Mouse (Mus musculus) erythroblast, embryonic 14.5 days (primary cell): ENCODE measurements around the gene Ephx1. TPM values are rescaled to one million over a fixed set of nuclear protein-coding genes. Genes with fewer than 3 reads are reported as not detected.

Experiments used
- H3K27me3 ChIP-seq: 2 replicates; pipeline ENCODE4 v1.6.1; 2012; ENCODE audit warnings: inconsistent platforms; ENCODE audit not compliant: control insufficient read depth
- H3K36me3 ChIP-seq: 2 replicates; pipeline ENCODE4 v1.6.1; 2012; ENCODE audit warnings: mild to moderate bottlenecking, inconsistent platforms; ENCODE audit not compliant: control insufficient read depth
- H3K4me1 ChIP-seq: 2 replicates; pipeline ENCODE4 v1.6.1; 2012; ENCODE audit warnings: inconsistent platforms; ENCODE audit not compliant: control insufficient read depth
- H3K4me3 ChIP-seq: replicated peaks from 2 replicates; pipeline ENCODE3; 2012; ENCODE audit warnings: moderate library complexity, mild to moderate bottlenecking, inconsistent platforms
- H3K9me3 ChIP-seq: 2 replicates; pipeline ENCODE4 v1.6.1; 2012; ENCODE audit warnings: low read length, inconsistent platforms, mixed read lengths; ENCODE audit not compliant: control insufficient read depth
- GATA1 ChIP-seq: IDR thresholded peaks from 2 replicates; pipeline ENCODE4 v1.6.1; 2012; ENCODE audit warnings: low read length, inconsistent platforms, mixed read lengths
- TAL1 ChIP-seq: IDR thresholded peaks from 3 replicates; pipeline ENCODE4 v1.6.1; 2012; ENCODE audit warnings: low read length, inconsistent platforms, mixed read lengths
- polyA plus RNA-seq: library from polyadenylated mRNA; stranded (reverse); fragments of >175 nt; gene quantifications from 2 replicates; pipeline ENCODE4 v1.2.3, GENCODE M21; 2012

The Ephx1 gene
- polyA plus RNA-seq, 1 experiment = not detected

GRCm38 (mm10) chr1:180965786-180966185, 54.9 kb downstream of the Ephx1 start:
- TF ChIP-seq GATA1 (no peak), TAL1 (no peak)
- H3K9me3 ChIP-seq = no peaks in the 10 kb centered on the region
- peaks cover 19% of the 10 kb centered on the region for H3K4me1 ChIP-seq
- no peak overlapping the region for H3K4me3 ChIP-seq
- peaks cover 64% of the 10 kb centered on the region for H3K36me3 ChIP-seq
- no peaks in the 10 kb centered on the region for H3K27me3 ChIP-seq

DNA sequence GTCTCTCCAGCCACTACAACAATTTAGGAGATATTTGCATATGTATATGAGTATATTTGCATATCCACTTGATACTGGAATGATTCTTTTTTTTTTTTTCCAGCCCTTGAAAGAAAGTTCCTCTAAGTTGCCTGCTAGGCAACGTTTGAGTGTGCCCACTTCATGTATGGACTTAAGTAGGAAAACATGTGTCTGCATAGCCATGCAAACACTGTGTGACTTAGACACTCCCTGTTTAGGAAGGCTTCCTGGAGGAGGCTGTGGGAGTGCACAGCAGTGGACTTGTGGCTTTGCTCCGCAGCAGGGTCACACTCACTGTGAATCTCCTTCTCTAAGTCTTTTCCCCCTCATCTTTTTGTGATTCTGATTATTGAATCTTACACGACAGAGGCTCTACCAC, 61.9 kb downstream of the Ephx1 start:
- H3K27me3 ChIP-seq = no peaks in the 10 kb centered on the region
- H3K9me3 ChIP-seq = no peaks in the 10 kb centered on the region
- peaks cover 28% of the 10 kb centered on the region for H3K4me1 ChIP-seq
- H3K36me3 ChIP-seq = peaks cover 65% of the 10 kb centered on the region
- H3K4me3 ChIP-seq = no peak overlapping the region
- no peak for TF ChIP-seq TAL1
- no peak for TF ChIP-seq GATA1

DNA sequence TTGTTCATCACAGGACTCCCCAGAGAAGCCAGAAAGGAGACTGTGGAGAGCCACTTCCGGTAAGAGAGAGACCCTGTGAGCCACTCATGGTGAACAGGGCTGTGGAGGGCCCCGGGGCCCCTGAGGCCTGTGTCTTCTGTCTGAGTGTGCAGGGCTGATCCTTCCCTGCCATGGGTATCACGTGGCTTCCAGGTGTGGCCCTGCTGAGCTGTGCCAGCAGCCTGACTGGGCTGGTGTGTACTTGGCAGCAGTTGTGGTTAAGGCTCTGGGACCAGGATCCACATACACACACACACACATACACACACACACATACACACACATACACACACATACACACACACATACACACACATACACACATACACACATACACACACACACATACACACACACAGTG, 62.7 kb downstream of the Ephx1 start:
- no peaks in the 10 kb centered on the region for H3K9me3 ChIP-seq
- H3K4me1 ChIP-seq = peaks cover 21% of the 10 kb centered on the region
- no peaks in the 10 kb centered on the region for H3K27me3 ChIP-seq
- H3K36me3 ChIP-seq = peaks cover 63% of the 10 kb centered on the region
- TF ChIP-seq TAL1 = no peak
- TF ChIP-seq GATA1 = no peak
- H3K4me3 ChIP-seq = no peak overlapping the region

GRCm38 (mm10) chr1:180956973-180957381, 63.7 kb downstream of the Ephx1 start:
- TF ChIP-seq TAL1 = no peak
- TF ChIP-seq GATA1 = no peak
- H3K27me3 ChIP-seq = no peaks in the 10 kb centered on the region
- H3K4me1 ChIP-seq = peaks cover 17% of the 10 kb centered on the region
- H3K36me3 ChIP-seq = peaks cover 62% of the 10 kb centered on the region
- no peaks in the 10 kb centered on the region for H3K9me3 ChIP-seq
- H3K4me3 ChIP-seq = no peak overlapping the region

DNA sequence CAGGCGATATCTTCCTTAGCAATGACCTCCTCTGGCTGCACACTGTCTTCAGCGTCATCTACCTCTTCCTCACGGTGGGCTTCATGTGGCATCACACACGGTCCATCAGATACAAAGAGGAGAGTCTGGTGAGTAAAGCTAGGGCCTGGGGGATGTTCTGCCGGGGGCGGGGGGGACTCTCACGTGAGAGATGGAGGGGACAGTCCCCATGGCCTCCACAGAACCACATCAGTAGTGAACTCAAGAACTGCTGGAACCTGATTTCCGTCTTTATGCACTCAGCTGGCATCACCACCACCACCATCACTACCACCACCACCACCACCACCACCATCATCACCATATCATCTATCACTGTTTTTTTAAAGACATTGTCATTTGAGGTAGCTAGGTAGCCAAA, 64.3 kb downstream of the Ephx1 start:
- H3K4me1 ChIP-seq = peaks cover 17% of the 10 kb centered on the region
- peaks cover 58% of the 10 kb centered on the region for H3K36me3 ChIP-seq
- H3K9me3 ChIP-seq = no peaks in the 10 kb centered on the region
- TF ChIP-seq GATA1 (no peak), TAL1 (no peak)
- no peak overlapping the region for H3K4me3 ChIP-seq
- no peaks in the 10 kb centered on the region for H3K27me3 ChIP-seq

GRCm38 (mm10) chr1:180952808-180953207, 67.9 kb downstream of the Ephx1 start:
- Histone ChIP-seq H3K9me3 (no peaks in the 10 kb centered on the region), H3K27me3 (no peaks in the 10 kb centered on the region), H3K36me3 (peaks cover 59% of the 10 kb centered on the region), H3K4me3 (no peak overlapping the region), H3K4me1 (peaks cover 15% of the 10 kb centered on the region)
- no peak for TF ChIP-seq GATA1
- TF ChIP-seq TAL1 = no peak

GRCm38 (mm10) chr1:180952085-180952746, 68.5 kb downstream of the Ephx1 start:
- H3K4me1 ChIP-seq = peaks cover 12% of the 10 kb centered on the region
- H3K36me3 ChIP-seq = peaks cover 62% of the 10 kb centered on the region
- H3K9me3 ChIP-seq = no peaks in the 10 kb centered on the region
- TF ChIP-seq TAL1 (no peak), GATA1 (no peak)
- H3K27me3 ChIP-seq = no peaks in the 10 kb centered on the region
- H3K4me3 ChIP-seq = no peak overlapping the region

DNA sequence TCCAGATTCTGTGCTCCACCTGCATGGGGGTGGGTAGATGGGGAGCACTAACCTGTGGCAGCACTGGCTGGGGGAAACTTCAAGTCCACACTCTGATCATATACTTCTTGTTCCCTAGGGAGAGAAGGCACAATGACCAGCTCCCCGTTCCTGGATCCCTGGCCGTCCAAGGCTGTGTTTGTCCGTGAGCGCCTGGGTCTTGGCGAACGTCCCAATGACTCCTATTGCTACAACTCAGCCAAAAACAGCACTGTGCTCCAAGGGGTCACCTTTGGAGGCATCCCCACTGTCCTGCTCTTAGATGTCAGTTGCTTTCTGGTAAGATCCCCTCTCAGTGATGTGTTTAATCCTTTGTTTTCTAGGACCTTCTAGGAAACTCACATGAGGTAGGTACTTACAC, 74.3 kb downstream of the Ephx1 start:
- no peak overlapping the region for H3K4me3 ChIP-seq
- no peaks in the 10 kb centered on the region for H3K9me3 ChIP-seq
- peaks cover 60% of the 10 kb centered on the region for H3K4me1 ChIP-seq
- TF ChIP-seq GATA1 (no peak), TAL1 (no peak)
- peaks cover 7% of the 10 kb centered on the region for H3K27me3 ChIP-seq
- peaks cover 34% of the 10 kb centered on the region for H3K36me3 ChIP-seq

DNA sequence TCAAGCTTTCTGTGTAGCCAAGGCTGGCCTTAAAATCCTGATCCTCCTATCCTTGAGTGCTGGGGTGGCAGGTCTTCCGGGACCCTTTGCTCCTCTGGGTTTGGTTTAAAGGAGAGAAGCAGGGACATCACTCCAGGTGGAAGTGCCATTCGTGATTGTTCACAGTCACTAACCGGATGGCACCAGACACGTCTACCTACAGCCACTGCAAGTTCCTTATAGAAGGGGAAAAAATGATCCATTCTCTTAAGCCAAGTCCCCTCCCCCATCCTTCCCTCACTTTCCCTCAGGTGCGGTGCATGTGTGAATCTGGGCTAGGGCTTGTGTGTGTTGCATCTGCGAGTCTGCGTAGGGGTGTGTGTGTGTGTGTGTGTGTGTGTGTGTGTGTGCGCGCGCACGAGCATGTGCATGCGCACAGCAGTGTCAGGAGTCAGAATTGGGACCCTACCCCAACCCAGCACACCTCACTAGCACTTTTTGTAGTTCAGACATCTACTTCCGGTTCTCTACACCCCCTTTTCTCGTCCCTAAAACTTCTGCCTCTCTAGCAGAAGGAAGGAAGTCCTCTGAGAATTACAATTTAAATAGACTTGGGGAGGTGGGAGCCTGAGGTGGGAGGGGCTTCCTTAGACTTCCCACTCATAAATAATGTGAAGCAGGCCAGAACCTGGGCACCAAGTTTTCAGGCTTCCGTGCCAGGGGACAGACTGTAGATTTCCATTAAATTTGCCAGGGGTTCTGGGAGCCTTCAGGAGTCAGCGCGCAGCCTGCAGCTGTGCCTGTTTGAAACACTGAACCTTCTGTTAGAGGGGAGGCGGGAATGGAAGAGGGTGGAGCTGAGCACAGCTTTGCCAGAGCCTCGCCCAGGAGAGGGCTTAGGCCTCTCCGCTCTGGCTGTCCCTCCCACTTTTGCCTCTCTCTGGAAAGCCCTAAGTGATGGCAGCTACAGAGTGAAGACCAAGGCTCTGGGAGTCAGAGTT, 75.4 kb downstream of the Ephx1 start:
- Histone ChIP-seq H3K4me1 (peaks cover 67% of the 10 kb centered on the region), H3K36me3 (peaks cover 34% of the 10 kb centered on the region), H3K9me3 (no peaks in the 10 kb centered on the region), H3K27me3 (peaks cover 15% of the 10 kb centered on the region), H3K4me3 (peak overlapping the region; percentile 43)
- TF ChIP-seq GATA1 = no peak
- no peak for TF ChIP-seq TAL1
